Mouse (Mus musculus): ENCODE results near the gene Nfkbie.

- TF ChIP-seq CTCF (IDR thresholded peaks at IDR 0.05; ENCODE audit: extremely low read depth, insufficient read depth, insufficient read length, insufficient replicate concordance) (no peak), POLR2A (IDR thresholded peaks at IDR 0.05; ENCODE audit: low read depth, low read length) (no peak)
Measured at GRCm38 (mm10) chr17:45598891-45599290, 43.4 kb downstream of the Nfkbie start.

All from spleen, adult 2 months (tissue).